Mouse (Mus musculus) midbrain, embryonic 10.5 days (tissue): ENCODE results near the gene Selenbp1. TPM values are rescaled to one million over a fixed set of nuclear protein-coding genes. Genes with fewer than 3 reads are reported as not detected.
A peak's percentile ranks its signal among the peaks of the same experiment; 100 is the strongest.
"Not testable (repeated sequence)": the region's sequence is repeated elsewhere in the genome, so short reads cannot be mapped to it uniquely, and the experiment has no call there.

ENCODE experiments used
- DNase-seq: peaks from one replicate; pipeline ENCODE4 v3.0.0-alpha.2; 2017; ENCODE audit warnings: low spot score
- H3K27ac ChIP-seq: fragments of 300-500 bp; sonication (generic); replicated peaks from 2 replicates; pipeline ENCODE4 v1.5.1; 2016; ENCODE audit warnings: mild to moderate bottlenecking
- H3K27me3 ChIP-seq: fragments of 300-500 bp; sonication (generic); 2 replicates; pipeline ENCODE4 v1.6.1; 2016; ENCODE audit warnings: low read depth, mild to moderate bottlenecking; ENCODE audit not compliant: poor library complexity, severe bottlenecking
- H3K36me3 ChIP-seq: fragments of 300-500 bp; sonication (generic); 2 replicates; pipeline ENCODE4 v1.6.1; 2016; ENCODE audit warnings: mild to moderate bottlenecking, moderate library complexity
- H3K4me1 ChIP-seq: fragments of 300-500 bp; sonication (generic); 2 replicates; pipeline ENCODE4 v1.6.1; 2016
- H3K4me3 ChIP-seq: fragments of 300-500 bp; sonication (generic); 2 replicates; pipeline ENCODE4 v1.5.1; 2016; ENCODE audit warnings: mild to moderate bottlenecking, moderate library complexity
- H3K9me3 ChIP-seq: fragments of 300-500 bp; sonication (generic); replicated peaks from 2 replicates; pipeline ENCODE4 v1.6.1; 2016; ENCODE audit warnings: mild to moderate bottlenecking
- WGBS: fragments of 180-500 bp; shearing (Covaris S2); methylation state at CpG from one replicate; pipeline ENCODE4 v1.1.7; 2016; 5-methylcytosine and 5-hydroxymethylcytosine counted together
- polyA plus RNA-seq: library from polyadenylated mRNA; unstranded; fragments of >200 nt; fragmentation: Nextera tagmentation; extraction: Ambion mirVana; gene quantifications from 2 replicates; pipeline ENCODE4 v1.2.1, GENCODE M21; 2016

Selenbp1 gene
- 4.1 and 4.2 TPM in 2 replicates for polyA plus RNA-seq

GRCm38 (mm10) chr3:94932809-94933564 is at the start of gene Selenbp1:
Gene Selenbp1 (plus strand): TSS chr3:94933056.
- Histone ChIP-seq H3K9me3 (no peaks in the 10 kb centered on the region), H3K4me1 (peaks cover 13% of the 10 kb centered on the region), H3K27me3 (no peaks in the 10 kb centered on the region), H3K4me3 (peak within 1 kb of the TSS; percentile 24; the same call in 1 of the 2 replicates), H3K36me3 (no peaks in the 10 kb centered on the region), H3K27ac (peak within 1 kb of the TSS; percentile 49)
- WGBS: 48% methylated on average over 16 of the region's 16 CpGs
- DNase-seq: peak; percentile 33

- DNase-seq: peak; percentile 91
- no peaks in the 10 kb centered on the region for H3K9me3 ChIP-seq
- peaks cover 22% of the 10 kb centered on the region for H3K4me1 ChIP-seq
- H3K27ac ChIP-seq: peak within 1 kb of the TSS; percentile 86
- H3K4me3 ChIP-seq: peak within 1 kb of the TSS; percentile 88
- 2% methylated on average over 61 of the region's 61 CpGs for WGBS
- no peaks in the 10 kb centered on the region for H3K27me3 ChIP-seq
- H3K36me3 ChIP-seq: peaks cover 42% of the 10 kb centered on the region
Observed at GRCm38 (mm10) chr3:94886316-94887224, 46.3 kb upstream of the Selenbp1 start, which contains the start of gene Psmb4. Gene Psmb4 (minus strand): TSS chr3:94886961.

- no peak overlapping the region for H3K4me3 ChIP-seq
- H3K27me3 ChIP-seq: no peaks in the 10 kb centered on the region
- H3K27ac ChIP-seq: no peak overlapping the region
- DNase-seq: no peak
- peaks cover 22% of the 10 kb centered on the region for H3K36me3 ChIP-seq
- H3K9me3 ChIP-seq: no peaks in the 10 kb centered on the region
- H3K4me1 ChIP-seq: peaks cover 22% of the 10 kb centered on the region
Observed at GRCm38 (mm10) chr3:94888595-94888994, 44.3 kb upstream of the Selenbp1 start.

GRCm38 (mm10) chr3:94894076-94894475 is 38.8 kb upstream of the Selenbp1 start:
- Histone ChIP-seq H3K27ac (no peak overlapping the region), H3K36me3 (no peaks in the 10 kb centered on the region), H3K4me3 (no peak overlapping the region), H3K27me3 (no peaks in the 10 kb centered on the region), H3K9me3 (no peaks in the 10 kb centered on the region), H3K4me1 (no peaks in the 10 kb centered on the region)
- no peak for DNase-seq
- WGBS: 74% methylated on average over 3 of the region's 3 CpGs

GRCm38 (mm10) chr3:94902747-94903146 is 30.1 kb upstream of the Selenbp1 start:
- WGBS: 29% methylated on average over 7 of the region's 7 CpGs
- Histone ChIP-seq H3K4me1 (no peaks in the 10 kb centered on the region), H3K4me3 (no peak overlapping the region), H3K27me3 (no peaks in the 10 kb centered on the region), H3K27ac (no peak overlapping the region), H3K36me3 (no peaks in the 10 kb centered on the region), H3K9me3 (no peaks in the 10 kb centered on the region)
- DNase-seq: peak; percentile 57

GRCm38 (mm10) chr3:94904759-94905158 is 28.1 kb upstream of the Selenbp1 start:
- not testable (repeated sequence) for H3K27ac ChIP-seq, H3K4me1 ChIP-seq, H3K36me3 ChIP-seq, H3K4me3 ChIP-seq, DNase-seq, H3K27me3 ChIP-seq, H3K9me3 ChIP-seq
- 65% methylated on average over 3 of the region's 3 CpGs for WGBS

GRCm38 (mm10) chr3:94906482-94906881 is 26.4 kb upstream of the Selenbp1 start:
- Histone ChIP-seq H3K4me3 (no peak overlapping the region), H3K36me3 (no peaks in the 10 kb centered on the region), H3K4me1 (no peaks in the 10 kb centered on the region), H3K9me3 (no peaks in the 10 kb centered on the region), H3K27ac (no peak overlapping the region), H3K27me3 (no peaks in the 10 kb centered on the region)
- no peak for DNase-seq
- 63% methylated on average over 1 of the region's 1 CpGs for WGBS

- H3K4me1 ChIP-seq: no peaks in the 10 kb centered on the region
- H3K4me3 ChIP-seq: no peak overlapping the region
- H3K27ac ChIP-seq: no peak overlapping the region
- no peaks in the 10 kb centered on the region for H3K27me3 ChIP-seq
- H3K36me3 ChIP-seq: no peaks in the 10 kb centered on the region
- no peaks in the 10 kb centered on the region for H3K9me3 ChIP-seq
- WGBS: 77% methylated on average over 2 of the region's 2 CpGs
- no peak for DNase-seq
Observed at GRCm38 (mm10) chr3:94911050-94911693, 21.7 kb upstream of the Selenbp1 start.

- Histone ChIP-seq H3K27ac (no peak overlapping the region), H3K27me3 (no peaks in the 10 kb centered on the region), H3K36me3 (no peaks in the 10 kb centered on the region), H3K4me1 (peaks cover 11% of the 10 kb centered on the region), H3K9me3 (no peaks in the 10 kb centered on the region), H3K4me3 (no peak overlapping the region)
- DNase-seq: no peak
- WGBS: 84% methylated on average over 5 of the region's 5 CpGs
Observed at GRCm38 (mm10) chr3:94913801-94914200, 19.1 kb upstream of the Selenbp1 start.

GRCm38 (mm10) chr3:94915903-94916741 is 16.7 kb upstream of the Selenbp1 start:
- no peak overlapping the region for H3K4me3 ChIP-seq
- peaks cover 11% of the 10 kb centered on the region for H3K4me1 ChIP-seq
- H3K27me3 ChIP-seq: no peaks in the 10 kb centered on the region
- no peaks in the 10 kb centered on the region for H3K9me3 ChIP-seq
- H3K27ac ChIP-seq: no peak overlapping the region
- 89% methylated on average over 7 of the region's 7 CpGs for WGBS
- no peak for DNase-seq
- no peaks in the 10 kb centered on the region for H3K36me3 ChIP-seq

- WGBS: 44% methylated on average over 14 of the region's 14 CpGs
- Histone ChIP-seq H3K27ac (peak overlapping the region; percentile 34), H3K36me3 (no peaks in the 10 kb centered on the region)
Observed at GRCm38 (mm10) chr3:94917816-94918361, 15.0 kb upstream of the Selenbp1 start.

More at GRCm38 (mm10) chr3:94917816-94918361, 15.0 kb upstream of the Selenbp1 start:
- no peak overlapping the region for H3K4me3 ChIP-seq
- no peaks in the 10 kb centered on the region for H3K9me3 ChIP-seq
- peaks cover 11% of the 10 kb centered on the region for H3K4me1 ChIP-seq
- H3K27me3 ChIP-seq: no peaks in the 10 kb centered on the region
- DNase-seq: peak; percentile 28
